Mouse (Mus musculus) CH12.LX (cell line): Measurements from ENCODE around the gene Igsf23. TPM values are rescaled to one million over a fixed set of nuclear protein-coding genes. Genes with fewer than 3 reads are reported as not detected.
"Not testable (repeated sequence)": the region's sequence is repeated elsewhere in the genome, so short reads cannot be mapped to it uniquely, and the experiment has no call there.

Experiments
- DNase-seq: peaks from one replicate; pipeline ENCODE4 v3.0.0-alpha.2; 2013; ENCODE audit errors: extremely low read depth
- H3K27ac ChIP-seq: 2 replicates; pipeline ENCODE4 v1.5.1; 2012; ENCODE audit warnings: low read depth, mild to moderate bottlenecking, control low read depth, moderate library complexity; ENCODE audit not compliant: insufficient read depth
- H3K27me3 ChIP-seq: replicated peaks from 2 replicates; pipeline ENCODE3; 2012; ENCODE audit warnings: inconsistent platforms
- H3K36me3 ChIP-seq, 2 experiments: replicated peaks in 1 of 2; 2 replicates each; pipeline versions ENCODE3 to v1.6.1; 2012; ENCODE audit warnings: inconsistent platforms in 1 of 2, low read length in 1 of 2, mild to moderate bottlenecking in 1 of 2, mixed read lengths in 1 of 2, moderate library complexity in 1 of 2; ENCODE audit not compliant: control insufficient read depth in 1 of 2, insufficient read depth in 1 of 2
- H3K4me1 ChIP-seq, 2 experiments: 2 replicates each; pipeline ENCODE4 v1.6.1; 2012; ENCODE audit warnings: inconsistent platforms in 1 of 2, moderate library complexity in 1 of 2; ENCODE audit not compliant: insufficient read depth in 2 of 2, control insufficient read depth in 1 of 2
- H3K4me2 ChIP-seq: 2 replicates; pipeline ENCODE4 v1.6.1; 2012; ENCODE audit warnings: low read depth, mild to moderate bottlenecking, control low read depth; ENCODE audit not compliant: poor library complexity, insufficient read depth, severe bottlenecking
- H3K4me3 ChIP-seq, 3 experiments: fragments of 150-350 bp in 1 of 3; sonication (generic) in 1 of 3; replicated peaks in 1 of 3; 2 replicates each; pipeline versions ENCODE3 to v1.5.1; 2011 to 2012; ENCODE audit warnings: low read depth in 2 of 3, low read length in 2 of 3, mild to moderate bottlenecking in 2 of 3, moderate library complexity in 2 of 3, control low read depth in 1 of 3, improper control_type of control experiment in 1 of 3, inconsistent platforms in 1 of 3, mixed read lengths in 1 of 3; ENCODE audit not compliant: poor library complexity in 1 of 3
- H3K79me2 ChIP-seq: replicated peaks from 2 replicates; pipeline ENCODE4 v1.6.1; 2012; ENCODE audit warnings: mild to moderate bottlenecking, moderate library complexity; ENCODE audit not compliant: control insufficient read depth, poor library complexity, insufficient read depth, severe bottlenecking; ENCODE audit errors: extremely low read depth
- H3K9ac ChIP-seq: 2 replicates; pipeline ENCODE4 v1.6.1; 2012; ENCODE audit warnings: low read depth, mild to moderate bottlenecking, control low read depth, moderate library complexity; ENCODE audit not compliant: insufficient read depth
- H3K9me3 ChIP-seq: replicated peaks from 2 replicates; pipeline ENCODE3; 2012; ENCODE audit warnings: low read length, inconsistent platforms, mixed read lengths
- CTCF ChIP-seq, 2 experiments: IDR thresholded peaks in 1 of 2; conservative IDR thresholded peaks in 1 of 2; 2 replicates each; pipeline ENCODE4 v1.5.1; 2011 to 2012; ENCODE audit warnings: low read depth in 2 of 2, low read length in 2 of 2, improper control_type of control experiment in 1 of 2, inconsistent platforms in 1 of 2, mild to moderate bottlenecking in 1 of 2, moderate library complexity in 1 of 2
- EP300 ChIP-seq: IDR thresholded peaks from 2 replicates; pipeline ENCODE4 v1.6.1; 2011; ENCODE audit warnings: low read length, improper control_type of control experiment
- GABPA ChIP-seq: IDR thresholded peaks from 2 replicates; pipeline ENCODE4 v1.6.1; 2012; ENCODE audit warnings: low read depth, low read length, improper control_type of control experiment, inconsistent platforms; ENCODE audit not compliant: insufficient replicate concordance
- JUND ChIP-seq: conservative IDR thresholded peaks from 2 replicates; pipeline ENCODE4 v1.6.1; 2011; ENCODE audit warnings: low read depth, low read length, improper control_type of control experiment
- KAT2A ChIP-seq: IDR thresholded peaks from 2 replicates; pipeline ENCODE4 v1.6.1; 2012; ENCODE audit warnings: low read length, improper control_type of control experiment, inconsistent platforms; ENCODE audit not compliant: insufficient replicate concordance
- MAFK ChIP-seq: IDR thresholded peaks from 2 replicates; pipeline ENCODE4 v1.6.1; 2011; ENCODE audit warnings: low read length, improper control_type of control experiment; ENCODE audit not compliant: insufficient replicate concordance
- MXI1 ChIP-seq: IDR thresholded peaks from 2 replicates; pipeline ENCODE4 v1.6.1; 2011; ENCODE audit warnings: mild to moderate bottlenecking, low read depth, low read length, improper control_type of control experiment
- PAX5 ChIP-seq: IDR thresholded peaks from 2 replicates; pipeline ENCODE4 v1.6.1; 2012; ENCODE audit warnings: low read length, inconsistent platforms, mixed read lengths
- POLR2AphosphoS2 ChIP-seq: IDR thresholded peaks from 2 replicates; pipeline ENCODE4 v1.6.1; 2011; ENCODE audit warnings: low read depth, low read length, improper control_type of control experiment
- RCOR1 ChIP-seq: conservative IDR thresholded peaks from 2 replicates; pipeline ENCODE4 v1.6.1; 2012; ENCODE audit warnings: low read depth, mild to moderate bottlenecking, inconsistent platforms, low read length, improper control_type of control experiment
- SMC3 ChIP-seq: IDR thresholded peaks from 2 replicates; pipeline ENCODE4 v1.6.1; 2011; ENCODE audit warnings: low read depth, low read length, improper control_type of control experiment
- UBTF ChIP-seq: IDR thresholded peaks from 2 replicates; pipeline ENCODE4 v1.6.1; 2012; ENCODE audit warnings: low read depth, mild to moderate bottlenecking, inconsistent platforms, low read length, improper control_type of control experiment, moderate library complexity
- ZNF384 ChIP-seq: IDR thresholded peaks from 2 replicates; pipeline ENCODE4 v1.6.1; 2012; ENCODE audit warnings: low read depth, low read length, improper control_type of control experiment, inconsistent platforms
- dilution Hi-C: fragments of 300-500 bp; cut with MboI; formaldehyde crosslinking; loops from 2 replicates; pipeline ENCODE4 v1.14.3; 2020; ENCODE audit warnings: low sequenced_read_pairs; ENCODE audit not compliant: extremely low pct_unique_long_range_greater_than_20kb, extremely low pct_ligation_motif_present
- in situ Hi-C: fragments of 300-500 bp; cut with MboI; formaldehyde crosslinking; loops from 3 replicates; pipeline ENCODE4 v1.14.3; 2019; ENCODE audit warnings: low sequenced_read_pairs, low pct_ligation_motif_present, low pct_unique_long_range_greater_than_20kb, mixed read lengths
- polyA plus RNA-seq: library from polyadenylated mRNA; unstranded; fragments of >175 nt; gene quantifications from 2 replicates; pipeline ENCODE4 v1.2.1, GENCODE M21; 2012; ENCODE audit warnings: low read depth; ENCODE audit not compliant: insufficient read length
- total RNA-seq, 2 experiments: library from RNA; depleted of rRNA; stranded (reverse); fragments of 300-350 nt in 1 of 2; fragments of >200 nt in 1 of 2; gene quantifications; 2 replicates each; pipeline ENCODE4 v1.2.3; 2012 to 2014

The Igsf23 gene
- total RNA-seq (2012; rRNA removed) (0.08 TPM in 1 of 2 replicates, not detected in the other), total RNA-seq (2014; rRNA removed) (not detected in 2 replicates), polyA plus RNA-seq (not detected in 2 replicates)

- no peaks in the 10 kb centered on the region for H3K9me3 ChIP-seq
- no peak within 1 kb of the TSS for H3K4me3 ChIP-seq
- no peaks in the 10 kb centered on the region for H3K27me3 ChIP-seq
- peaks cover 0 to 12% of the 10 kb centered on the region in 2 experiments; a peak in 1 of 4 replicates for H3K4me1 ChIP-seq
- no peak for DNase-seq
- no peaks in the 10 kb centered on the region for H3K79me2 ChIP-seq
- no peaks in the 10 kb centered on the region for H3K36me3 ChIP-seq
- H3K27ac ChIP-seq = no peak within 1 kb of the TSS
- dilution Hi-C loops = no loop called here
- TF ChIP-seq POLR2AphosphoS2 (no peak), KAT2A (no peak), SMC3 (no peak), ZNF384 (no peak), CTCF (conservative IDR thresholded peaks at IDR 0.05 in 1 of 2, IDR thresholded peaks at IDR 0.05 in 1 of 2; ENCODE audit: low read depth in 2 of 2, low read length in 2 of 2) (no peak)
- TF ChIP-seq, all 38 proteins: peak for 0
- Histone ChIP-seq H3K4me2 (no peak within 1 kb of the TSS), H3K9ac (no peak within 1 kb of the TSS)
- in situ Hi-C loops = no loop called here
Measured at GRCm38 (mm10) chr7:19950589-19950988, at the start of gene Igsf23. Gene Igsf23 (minus strand): TSS chr7:19950756.

- H3K36me3 ChIP-seq, H3K27ac ChIP-seq, H3K4me3 ChIP-seq, in situ Hi-C loops, dilution Hi-C loops, H3K9me3 ChIP-seq, H3K4me2 ChIP-seq, H3K4me1 ChIP-seq, DNase-seq, H3K79me2 ChIP-seq, H3K9ac ChIP-seq: not testable (repeated sequence)
- peaks cover 12% of the 10 kb centered on the region for H3K27me3 ChIP-seq
Measured at GRCm38 (mm10) chr7:19996721-19997120, 46.2 kb upstream of the Igsf23 start.

DNA sequence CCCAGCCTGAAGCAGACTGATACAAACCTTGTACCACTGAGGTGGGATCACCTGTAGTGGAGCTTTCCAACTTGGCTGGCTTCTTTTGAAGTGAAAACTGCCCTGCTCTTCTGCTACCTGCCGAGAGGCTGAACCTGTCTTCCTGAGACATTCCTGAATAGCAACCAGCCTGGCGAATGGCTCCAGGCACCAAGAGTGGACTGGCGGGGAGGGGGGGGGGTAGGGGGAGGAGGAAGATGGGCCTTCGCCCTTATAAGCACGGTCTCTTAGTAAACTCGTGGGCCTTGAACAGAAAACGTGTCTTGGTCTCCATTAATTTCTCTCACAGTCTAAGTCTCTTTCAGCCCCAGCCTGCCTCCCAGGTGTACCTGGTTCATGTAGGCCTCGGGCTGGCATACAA is 40.6 kb upstream of the Igsf23 start, which contains the start of gene Nlrp9b:
TSS of gene Nlrp9b (plus strand) at position 301 of the 400 bp plus-strand sequence.
- H3K36me3 ChIP-seq, dilution Hi-C loops, in situ Hi-C loops, DNase-seq, H3K9ac ChIP-seq, H3K4me2 ChIP-seq, H3K79me2 ChIP-seq, H3K4me1 ChIP-seq, H3K27ac ChIP-seq, H3K4me3 ChIP-seq, H3K9me3 ChIP-seq, H3K27me3 ChIP-seq: not testable (repeated sequence)

GRCm38 (mm10) chr7:19971516-19971915 is 21.0 kb upstream of the Igsf23 start:
- in situ Hi-C loops (no loop called here), dilution Hi-C loops (no loop called here)
- H3K27me3 ChIP-seq = peaks cover 31% of the 10 kb centered on the region
- no peak overlapping the region for H3K9ac ChIP-seq
- H3K9me3 ChIP-seq = peaks cover 15% of the 10 kb centered on the region
- TF ChIP-seq PAX5 (no peak), JUND (no peak), MXI1 (no peak), EP300 (no peak), POLR2AphosphoS2 (no peak), GABPA (no peak), RCOR1 (no peak), MAFK (no peak), UBTF (no peak)
- peaks cover 0 to 47% of the 10 kb centered on the region in 2 experiments for H3K36me3 ChIP-seq
- no peaks in the 10 kb centered on the region for H3K79me2 ChIP-seq
- H3K4me1 ChIP-seq = no peaks in the 10 kb centered on the region
- DNase-seq = no peak
- H3K27ac ChIP-seq = no peak overlapping the region
- no peak overlapping the region for H3K4me2 ChIP-seq
- H3K4me3 ChIP-seq = no peak overlapping the region
